Comparison of ENCODE assay signal across 14 mouse cellular contexts in the genomic region with DNA sequence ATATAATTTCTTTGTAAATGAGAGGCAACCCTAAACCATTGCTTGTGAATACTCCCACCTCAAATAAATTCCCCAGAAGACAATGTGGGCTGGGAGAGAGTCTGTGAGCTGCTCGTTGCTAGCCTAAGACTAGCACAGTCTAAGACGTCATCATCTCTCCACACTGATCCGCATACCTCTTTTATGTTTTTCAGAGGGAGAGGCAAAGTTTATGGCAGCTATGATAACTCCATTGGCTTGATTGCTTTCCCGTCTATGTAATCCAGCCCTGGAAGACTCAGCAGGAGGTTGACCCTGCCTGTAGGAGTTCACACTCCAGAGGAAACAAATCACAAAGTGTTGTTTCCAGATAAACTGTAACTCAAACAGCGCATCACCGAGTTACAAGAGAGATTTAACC. TPM values are rescaled to one million over a fixed set of nuclear protein-coding genes. Genes with fewer than 3 reads are reported as not detected.
"Had no signal": no experiment of that assay in that cellular context is flagged by ENCODE, and none has a peak within 500 bp of the region (broad histone marks: within the 10 kb centered on the region; RNA-seq: fewer than 3 reads in every experiment).

No protein-coding gene starts in this region.

- H3K4me3 ChIP-seq: limb, embryonic 13.5 days; liver, embryonic 15.5 days; megakaryocyte, embryonic 14.5 days; midbrain, embryonic 12.5 days; neural tube, embryonic 13.5 days had no signal

- H3K36me3 ChIP-seq: limb, embryonic 13.5 days; liver, embryonic 15.5 days; midbrain, embryonic 12.5 days; neural tube, embryonic 13.5 days had no signal

- H3K27me3 ChIP-seq: limb, embryonic 13.5 days; liver, embryonic 15.5 days; megakaryocyte, embryonic 14.5 days; midbrain, embryonic 12.5 days had no signal

- ATAC-seq: midbrain, embryonic 16.5 days had no signal

- H3K9ac ChIP-seq: limb, embryonic 13.5 days; liver, embryonic 15.5 days; midbrain, embryonic 12.5 days; neural tube, embryonic 13.5 days had no signal

- H3K4me2 ChIP-seq: limb, embryonic 13.5 days; liver, embryonic 11.5 days; liver, embryonic 15.5 days; midbrain, embryonic 12.5 days; neural tube, embryonic 13.5 days had no signal

- H3K9me3 ChIP-seq: limb, embryonic 13.5 days; liver, embryonic 15.5 days; midbrain, embryonic 12.5 days; neural tube, embryonic 13.5 days had no signal

- DNase-seq: kidney, adult 9 months; kidney, postnatal 36 days; lung, adult 2 months; lung, postnatal 10 days; right cerebral cortex, postnatal 14 days; thymus, postnatal 4 days had no signal

- H3K4me1 ChIP-seq: liver, embryonic 15.5 days; megakaryocyte, embryonic 14.5 days had no signal

- H3K27ac ChIP-seq: limb, embryonic 13.5 days; liver, embryonic 15.5 days; macrophage; midbrain, embryonic 12.5 days; neural tube, embryonic 13.5 days had no signal

RNA-seq across cellular contexts. Expression of gene Rerg, which starts 38.9 kb away (rescaled TPM):
- polyA plus RNA-seq: macrophage had no signal
